Mouse (Mus musculus) spleen, postnatal 36 days (tissue): ENCODE results near the gene Tmub2.
A peak's percentile ranks its signal among the peaks of the same experiment; 100 is the strongest.

Experiments used
- DNase-seq, 2 experiments: peaks; one replicate each; pipeline ENCODE4 v3.0.0; 2022; ENCODE audit warnings: low spot score in 2 of 2, mixed read lengths in 1 of 2

Gene Tmub2

GRCm38 (mm10) chr11:102284501-102285094 lies at the start of gene Tmub2:
Gene Tmub2 (plus strand): TSS chr11:102284931.
- peak; percentile 97 to 99 for DNase-seq

DNA sequence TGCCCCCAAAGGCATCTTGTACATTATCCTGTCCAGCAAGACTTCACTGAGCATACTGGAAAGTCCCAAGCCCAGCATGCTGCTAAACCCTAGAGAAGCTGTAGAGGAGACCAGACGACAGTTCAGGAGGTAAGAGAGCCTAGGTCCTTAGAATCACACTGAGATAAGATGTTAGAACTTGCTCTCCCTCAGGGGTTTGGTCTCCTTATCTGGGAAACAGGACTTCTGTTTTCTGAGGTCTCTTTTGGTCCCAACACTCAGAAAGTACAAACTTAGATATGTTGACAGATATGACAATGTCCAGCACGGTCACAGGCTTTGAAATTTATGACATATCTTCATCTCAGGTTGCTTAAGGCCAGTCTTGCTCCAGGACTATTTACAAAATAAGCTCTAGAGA lies 48.7 kb upstream of the Tmub2 start:
- DNase-seq, result no peak

DNA sequence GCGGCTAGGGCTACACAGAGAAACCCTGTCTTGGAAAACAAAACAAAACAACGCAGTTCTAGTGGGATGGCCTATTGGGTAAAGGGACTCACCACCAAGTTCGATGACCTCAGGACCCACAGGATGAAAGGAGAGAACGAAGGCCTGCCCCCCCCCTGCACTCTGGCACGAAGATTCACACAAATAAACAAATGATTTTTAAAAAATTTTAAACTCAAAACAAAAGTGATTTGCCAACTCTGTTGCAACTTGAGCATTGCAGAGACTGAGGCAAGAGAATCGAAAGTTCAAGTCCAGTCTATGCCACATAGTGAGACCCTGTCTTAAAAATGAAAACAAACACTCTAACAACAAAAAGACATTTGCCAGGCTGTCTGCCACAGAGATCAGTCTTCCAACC lies 44.1 kb upstream of the Tmub2 start:
- DNase-seq, result no peak

- no peak for DNase-seq
Observed at GRCm38 (mm10) chr11:102241246-102241645, 43.5 kb upstream of the Tmub2 start.

DNA sequence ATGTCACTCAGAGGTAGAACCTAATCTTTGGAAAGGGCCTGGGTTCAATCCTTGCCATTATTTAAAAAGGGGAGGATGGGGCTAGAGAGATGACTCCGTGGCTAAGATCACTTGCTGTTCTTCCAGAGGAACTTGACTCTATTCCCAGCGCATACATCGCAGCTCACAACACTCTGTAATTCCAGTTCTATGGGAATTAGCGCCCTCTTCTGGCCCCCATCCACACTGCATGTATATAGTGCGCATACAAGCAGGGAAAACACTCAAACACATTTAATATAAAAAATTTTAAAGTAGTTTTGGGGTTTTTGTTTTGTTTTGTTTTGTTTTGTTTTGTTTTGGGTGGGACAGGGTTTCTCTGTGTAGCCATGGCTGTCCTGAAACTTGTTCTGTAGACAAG lies 42.9 kb upstream of the Tmub2 start:
- DNase-seq, result no peak

GRCm38 (mm10) chr11:102244926-102245449 lies 39.7 kb upstream of the Tmub2 start:
- DNase-seq, result peak in 1 of 2 experiments; percentile 20

GRCm38 (mm10) chr11:102245581-102246272 lies 39.0 kb upstream of the Tmub2 start:
- no peak for DNase-seq

- DNase-seq, result no peak
Observed at GRCm38 (mm10) chr11:102246273-102246635, 38.5 kb upstream of the Tmub2 start.

- DNase-seq, result no peak
Observed at GRCm38 (mm10) chr11:102246871-102247270, 37.9 kb upstream of the Tmub2 start.

DNA sequence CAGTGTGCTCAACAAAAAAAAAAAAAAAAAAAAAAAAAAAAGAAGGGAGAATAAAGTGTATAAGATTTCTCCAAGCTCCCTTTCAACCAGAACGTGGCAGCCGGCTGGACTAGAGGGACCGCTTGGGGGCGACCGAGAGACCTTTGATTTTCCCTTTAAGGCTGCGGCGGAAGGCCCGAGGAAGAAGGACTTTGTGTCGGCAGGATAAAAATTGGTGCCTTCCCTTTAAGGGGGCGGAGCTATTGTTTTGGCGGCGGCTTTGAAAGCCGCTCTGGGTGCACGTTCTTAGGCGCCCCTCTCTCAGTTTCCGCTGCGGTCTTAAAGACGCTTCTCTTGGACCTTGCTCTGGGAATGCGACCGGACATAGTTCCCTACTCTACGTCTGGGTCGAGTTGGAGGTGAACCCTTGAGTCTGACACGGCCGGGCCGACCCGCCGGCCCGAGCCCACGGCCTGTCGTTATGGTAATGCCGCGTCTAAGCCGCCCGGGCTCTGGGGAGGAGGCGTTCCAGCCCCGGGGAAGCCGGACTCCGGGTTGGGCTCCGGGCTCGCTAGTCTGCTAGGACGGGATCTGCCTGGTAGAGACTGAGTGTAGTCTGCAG lies 36.0 kb upstream of the Tmub2 start, which contains the start of gene BC030867:
Gene BC030867, plus strand, starts transcription at position 253 of the 601 bp plus-strand sequence.
- DNase-seq, result peak; percentile 86 to 92

DNA sequence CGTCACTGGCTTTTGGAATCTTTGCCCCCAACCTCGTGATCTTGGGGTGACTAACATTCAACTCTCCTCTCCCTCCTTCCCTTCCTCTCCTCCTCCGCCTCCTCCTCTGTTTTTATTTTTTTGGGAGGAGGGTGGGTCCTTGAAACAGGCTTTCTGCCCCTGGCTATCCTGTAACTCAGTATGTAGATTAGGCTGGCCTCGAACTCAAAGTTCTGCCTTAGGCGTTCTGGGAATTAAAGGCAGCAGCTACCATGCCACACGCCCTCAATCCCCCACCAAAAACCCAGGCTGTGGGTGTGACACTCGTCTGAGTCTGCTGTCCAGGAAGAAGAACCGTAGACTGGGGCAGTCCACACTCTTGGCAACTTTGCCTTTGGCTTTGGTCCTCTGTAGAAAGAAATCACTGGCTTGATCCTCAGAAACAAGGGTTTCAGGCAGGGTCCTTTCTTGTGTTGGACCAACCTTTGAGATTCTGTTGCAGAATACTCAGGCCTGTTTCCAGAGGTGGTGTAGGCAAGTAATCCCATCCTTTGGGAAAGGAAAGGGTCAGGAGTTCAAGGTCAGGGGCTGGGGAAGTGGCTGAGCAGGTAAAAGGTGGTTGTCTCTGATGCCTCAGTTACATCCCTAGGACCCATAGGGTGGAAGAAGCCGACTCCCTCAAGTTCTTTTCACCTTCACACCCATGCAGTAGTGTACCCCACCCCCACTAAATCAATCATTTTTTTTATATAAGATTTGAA lies 35.2 kb upstream of the Tmub2 start:
- DNase-seq, result no peak

DNA sequence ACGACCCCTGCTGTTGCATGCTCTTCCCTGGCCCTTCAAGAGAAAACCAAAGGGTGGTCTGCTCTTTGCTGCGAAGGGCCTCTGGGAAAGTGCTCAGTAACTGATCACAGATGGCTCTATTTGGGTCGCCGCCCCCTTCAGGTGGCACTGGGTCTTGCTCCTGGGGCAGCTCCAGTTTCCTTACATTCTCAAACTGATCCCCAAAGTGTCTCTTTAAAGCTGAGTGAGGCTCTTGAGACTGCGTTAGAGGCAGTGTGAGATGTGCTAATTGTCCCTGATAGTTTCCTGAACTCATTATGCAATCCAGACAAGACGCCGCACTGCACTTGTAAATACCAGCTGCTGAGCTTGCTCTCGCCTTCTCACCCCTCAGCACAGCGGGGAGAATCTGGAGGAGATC lies 27.2 kb upstream of the Tmub2 start:
- no peak for DNase-seq

DNA sequence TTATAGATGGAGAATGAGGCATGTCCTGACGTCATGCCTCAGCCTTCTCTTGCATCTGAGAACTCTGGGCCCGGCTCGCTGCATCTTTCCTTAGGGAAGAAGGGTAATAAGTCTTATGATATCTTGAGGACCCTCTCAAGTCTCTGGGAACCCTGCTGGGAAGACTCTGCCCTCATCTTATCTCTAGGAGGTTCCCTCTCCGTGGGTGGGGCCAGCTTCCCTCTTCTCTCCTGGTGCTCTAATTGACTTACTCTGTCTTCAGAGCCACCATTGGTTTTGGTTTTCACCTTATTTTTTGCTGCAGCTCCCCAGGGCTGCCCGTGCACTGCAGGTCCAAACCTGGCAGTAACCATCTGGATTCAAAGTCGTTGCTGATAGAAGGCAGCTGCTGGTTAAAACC lies 26.6 kb upstream of the Tmub2 start:
- no peak for DNase-seq

GRCm38 (mm10) chr11:102258521-102258920 lies 26.2 kb upstream of the Tmub2 start:
- no peak for DNase-seq

- no peak for DNase-seq
Observed at GRCm38 (mm10) chr11:102263211-102263610, 21.5 kb upstream of the Tmub2 start.

DNA sequence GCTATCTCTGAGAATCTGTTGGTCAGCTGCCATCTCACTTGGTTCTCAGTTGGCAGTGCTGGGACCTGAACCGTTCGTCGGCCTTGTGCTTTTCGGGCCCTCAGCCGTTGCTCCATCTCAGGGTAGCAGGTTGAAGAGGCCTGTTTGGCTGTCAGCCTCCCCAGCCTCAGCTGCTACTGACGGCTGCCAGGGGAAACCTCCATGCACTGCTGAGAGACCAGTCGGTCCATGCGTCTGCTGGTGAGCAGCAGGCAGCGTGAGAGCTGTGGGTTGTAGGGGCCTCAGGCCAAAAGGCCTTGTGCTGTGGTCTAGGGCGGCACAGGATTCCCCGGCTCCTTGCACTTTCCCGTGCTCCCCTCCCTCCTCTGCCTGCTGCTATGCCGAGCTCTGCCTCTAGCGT lies 18.9 kb upstream of the Tmub2 start:
- DNase-seq, result no peak

DNA sequence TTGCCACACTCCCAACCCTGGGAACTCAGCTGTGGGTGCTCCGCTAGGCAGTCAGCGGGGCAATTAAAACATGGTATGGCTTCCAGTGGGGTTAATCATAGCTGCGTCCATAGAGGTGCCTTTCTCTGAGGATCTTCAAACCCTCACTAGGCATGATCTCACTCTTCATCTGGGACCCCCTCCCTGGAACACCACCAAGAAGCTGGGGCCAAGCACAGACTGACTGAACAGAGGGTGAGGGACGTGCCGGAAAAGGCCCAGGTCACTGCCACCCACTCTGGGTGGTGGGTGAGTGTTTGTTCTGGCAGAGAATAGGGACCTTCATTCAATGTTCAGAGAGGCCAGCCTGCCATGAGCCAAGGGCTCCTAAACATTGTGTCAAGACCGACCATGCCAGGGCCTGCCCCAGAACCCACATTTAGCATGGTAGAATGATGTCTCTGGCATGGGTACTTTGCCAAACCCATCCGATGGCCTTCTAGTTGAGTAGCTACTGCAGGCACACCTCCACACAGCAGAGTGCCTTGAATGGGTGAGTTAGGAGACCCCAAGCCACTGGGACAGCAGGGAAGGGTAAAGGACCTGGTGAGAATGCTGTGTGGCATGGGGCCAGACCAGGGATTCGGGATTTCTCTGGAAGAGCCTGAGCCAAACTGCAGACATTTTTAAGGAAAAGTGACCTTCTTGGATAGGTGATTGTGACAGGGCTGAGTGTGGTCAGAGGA lies 17.9 kb upstream of the Tmub2 start:
- no peak for DNase-seq

- DNase-seq, result peak; percentile 33 to 51
Observed at GRCm38 (mm10) chr11:102267480-102267879, 17.3 kb upstream of the Tmub2 start.

GRCm38 (mm10) chr11:102268520-102269244 lies 16.0 kb upstream of the Tmub2 start, which contains the start of gene Asb16:
Gene Asb16 (plus strand): TSS chr11:102268743.
- DNase-seq, result no peak

DNA sequence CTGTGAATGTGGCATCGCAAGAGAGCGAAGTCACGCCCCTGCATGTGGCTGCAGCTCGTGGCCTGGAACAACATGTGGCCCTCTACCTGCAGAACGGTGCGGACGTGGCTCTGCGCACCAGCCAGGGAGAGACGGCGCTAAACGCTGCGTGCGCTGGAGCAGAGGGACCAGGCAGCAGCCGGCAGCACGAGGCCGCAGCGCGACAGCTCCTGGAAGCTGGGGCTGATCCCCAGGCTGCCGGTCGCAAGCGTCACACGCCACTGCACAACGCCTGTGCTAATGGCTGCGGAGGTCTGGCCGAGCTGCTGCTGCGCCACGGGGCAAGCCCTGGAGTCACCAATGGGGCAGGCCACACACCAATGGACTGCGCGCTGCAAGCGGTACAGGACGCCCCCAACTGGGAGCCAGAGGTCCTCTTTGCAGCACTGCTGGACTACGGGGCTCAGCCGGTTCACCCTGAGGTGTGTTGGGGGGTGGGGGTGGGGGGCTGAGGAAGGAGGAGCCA lies 8.3 kb upstream of the Tmub2 start:
- DNase-seq, result no peak

DNA sequence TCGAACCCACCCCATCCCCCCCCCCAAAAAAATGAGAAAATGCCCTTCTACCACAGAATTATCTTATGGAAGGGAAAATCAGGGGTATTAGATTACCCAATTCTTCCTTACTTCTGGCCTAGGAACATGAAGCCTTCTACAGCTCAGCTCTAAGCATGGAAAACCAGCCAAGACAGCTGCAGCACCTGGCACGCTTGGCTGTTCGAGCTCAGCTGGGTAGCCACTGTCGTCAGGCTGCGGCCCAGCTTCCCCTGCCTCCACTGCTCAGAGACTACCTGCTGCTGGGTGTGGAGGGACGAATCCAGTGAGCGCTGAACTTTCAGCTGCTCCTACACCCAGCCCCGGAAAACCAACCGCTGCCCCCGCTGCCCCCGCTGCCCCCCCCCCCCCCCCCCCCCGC lies 7.0 kb upstream of the Tmub2 start:
- DNase-seq, result no peak
